Mouse (Mus musculus) bone marrow, adult 2 months (tissue): ENCODE measurements at regions not wholly inside any gene's neighbourhood (a gene's known extent, or its start where the extent isn't known, plus 50 kb on each side); places are given as distances from the start of the nearest gene placed in this dataset.
A peak's percentile ranks its signal among the peaks of the same experiment; 100 is the strongest.

Experiments used
- H3K27ac ChIP-seq: fragments of 200-500 bp; 2 replicates; pipeline ENCODE4 v1.5.1; 2012; ENCODE audit warnings: low read depth, mild to moderate bottlenecking, control low read depth, inconsistent platforms, low read length; ENCODE audit not compliant: control insufficient read depth, poor library complexity, insufficient read depth
- H3K4me1 ChIP-seq: fragments of 200-500 bp; 2 replicates; pipeline ENCODE4 v1.6.1; 2011; ENCODE audit warnings: low read length; ENCODE audit not compliant: control insufficient read depth, insufficient read depth
- H3K4me3 ChIP-seq: fragments of 200-500 bp; replicated peaks from 2 replicates; pipeline ENCODE3; 2011; ENCODE audit warnings: mild to moderate bottlenecking, low read depth, low read length, control low read depth; ENCODE audit not compliant: control insufficient read depth
- CTCF ChIP-seq: fragments of 200-500 bp; IDR thresholded peaks from 2 replicates; pipeline ENCODE4 v1.5.1; 2011; ENCODE audit warnings: low read length, control low read depth; ENCODE audit not compliant: control insufficient read depth, insufficient read depth
- POLR2A ChIP-seq: fragments of 200-500 bp; IDR thresholded peaks from 2 replicates; pipeline ENCODE4 v1.6.1; 2011; ENCODE audit warnings: low read depth, mild to moderate bottlenecking, control low read depth, low read length, borderline replicate concordance; ENCODE audit not compliant: control insufficient read depth
- WGBS: fragments of 180-500 bp; shearing (Covaris S2); methylation state at CpG from one replicate; pipeline ENCODE4 v1.1.7; 2018; 5-methylcytosine and 5-hydroxymethylcytosine counted together

DNA sequence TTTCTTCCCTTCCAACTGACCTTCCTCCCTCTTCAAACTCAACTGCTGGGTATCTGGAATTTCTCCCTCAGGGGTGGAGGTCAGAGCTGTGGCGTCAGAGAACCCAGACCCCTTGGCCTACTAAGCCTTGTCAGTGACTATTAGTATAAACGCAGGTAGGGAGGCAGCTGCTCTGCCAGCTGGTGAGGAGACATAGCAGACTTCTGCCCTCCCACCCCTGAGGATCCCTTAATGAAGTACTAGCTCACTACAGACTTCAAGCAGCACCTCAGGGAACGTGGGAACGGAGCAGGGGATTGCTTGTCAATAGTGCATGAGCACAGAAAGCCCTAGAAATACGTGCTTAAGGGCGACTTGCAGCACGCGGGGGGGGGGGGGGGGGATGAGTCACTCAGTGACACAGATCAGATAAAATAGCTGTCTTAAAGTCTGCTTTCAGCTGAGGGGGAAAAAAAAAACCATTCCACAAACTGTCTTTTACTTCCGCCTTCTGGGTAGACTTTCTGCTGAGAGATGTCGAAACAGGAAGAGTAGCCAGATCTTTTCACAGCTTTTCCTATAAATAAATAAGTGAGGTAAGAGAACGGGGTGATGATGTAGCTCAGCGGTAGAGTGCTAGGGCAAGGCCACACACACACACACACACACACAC lies 144.1 kb downstream of the Basp1 start:
- peaks cover 2% of the 10 kb centered on the region for H3K4me1 ChIP-seq
- 8% methylated on average over 12 of the region's 12 CpGs for WGBS
- H3K27ac ChIP-seq: peak overlapping the region; percentile 57
- TF ChIP-seq POLR2A (no peak), CTCF (no peak)
- no peak overlapping the region for H3K4me3 ChIP-seq

DNA sequence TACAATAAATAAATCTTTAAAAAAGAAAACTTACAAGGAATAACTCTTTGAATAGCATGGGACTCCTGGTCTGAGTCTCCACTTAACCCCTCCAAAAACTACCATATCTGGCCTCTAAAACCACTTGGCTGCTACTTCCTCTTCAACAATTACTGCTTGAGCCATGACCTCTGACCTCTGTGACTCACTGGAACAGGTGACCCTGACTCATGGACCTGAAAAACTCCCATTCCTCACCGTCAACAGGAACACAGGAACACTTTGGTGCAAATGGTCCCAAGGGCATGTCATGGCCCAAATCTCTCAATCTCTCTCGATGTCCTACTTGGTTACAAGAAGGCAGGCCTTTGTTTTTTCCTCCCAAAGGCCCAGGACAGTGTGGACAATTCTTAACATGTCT lies 145.1 kb downstream of the Basp1 start:
- no peak overlapping the region for H3K27ac ChIP-seq
- WGBS: 71% methylated on average over 2 of the region's 2 CpGs

DNA sequence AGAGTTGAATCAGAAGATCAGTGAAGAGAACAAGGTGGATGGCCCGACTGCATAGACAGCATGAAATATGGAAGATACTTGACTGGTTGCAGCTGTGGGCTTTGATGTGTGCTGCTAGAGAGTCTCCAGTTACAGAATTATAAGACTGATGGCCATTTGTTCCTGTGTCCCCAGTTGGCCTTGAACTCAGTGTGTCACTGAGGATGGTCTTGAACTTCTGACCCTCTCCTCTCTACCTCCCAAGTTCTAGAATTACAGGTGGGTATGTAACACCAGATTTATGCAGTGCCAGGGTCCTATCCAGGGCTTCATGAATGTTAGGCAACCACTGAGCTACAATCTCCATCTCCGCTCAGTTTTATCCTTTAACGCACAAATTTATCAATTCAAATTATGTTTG lies 146.1 kb downstream of the Basp1 start:
- WGBS: 87% methylated on average over 3 of the region's 3 CpGs
- TF ChIP-seq CTCF (no peak), POLR2A (no peak)

More for the DNA sequence above, 145.1 kb downstream of the Basp1 start:
- no peak overlapping the region for H3K4me3 ChIP-seq
- TF ChIP-seq POLR2A: no peak
- no peak for TF ChIP-seq CTCF
- H3K4me1 ChIP-seq: peaks cover 2% of the 10 kb centered on the region

DNA sequence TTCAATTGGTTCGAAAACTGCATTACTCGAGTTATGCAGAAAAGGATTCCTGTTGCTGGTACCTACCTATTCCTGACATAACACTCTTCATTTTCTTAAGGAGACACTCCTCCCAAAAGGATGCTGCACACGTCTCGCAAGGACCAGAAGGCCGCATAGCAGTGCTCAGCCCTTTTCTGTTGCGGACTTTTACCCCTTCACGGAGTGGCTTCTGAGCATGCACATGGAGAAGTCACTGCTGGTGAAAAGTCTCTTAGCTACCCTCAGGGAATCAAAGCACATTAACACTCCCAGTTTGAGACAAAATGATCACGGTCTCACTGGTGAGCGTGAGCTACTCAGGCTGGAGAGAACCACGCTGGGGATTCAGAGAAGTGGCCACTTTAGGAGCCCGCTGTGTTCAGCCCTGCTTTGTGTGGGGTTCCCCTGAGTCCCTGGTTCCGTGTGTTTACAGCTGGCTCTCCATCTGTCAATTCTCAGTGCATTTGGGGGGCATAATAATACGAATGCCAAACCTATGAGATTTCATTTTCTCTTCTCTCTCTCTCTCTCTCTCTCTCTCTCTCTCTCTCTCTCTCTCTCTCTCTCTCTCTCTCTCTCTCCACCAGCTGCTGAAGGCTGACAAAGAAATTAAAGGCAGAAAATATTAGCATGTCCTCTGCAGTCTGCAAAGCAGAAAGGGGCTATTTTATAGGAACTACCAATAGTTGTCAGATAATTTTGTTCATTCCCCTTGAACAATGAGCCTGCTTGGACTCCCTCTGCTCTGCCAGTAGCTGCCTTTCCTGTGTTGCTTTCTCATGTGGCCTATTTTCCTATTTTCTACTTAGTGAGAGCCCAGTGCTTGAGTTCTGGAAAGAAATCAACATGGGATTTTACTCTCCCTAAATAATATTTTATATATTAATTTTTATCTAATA lies 160.7 kb downstream of the Basp1 start:
- WGBS: 84% methylated on average over 13 of the region's 13 CpGs
- no peak overlapping the region for H3K4me3 ChIP-seq
- H3K4me1 ChIP-seq: no peaks in the 10 kb centered on the region

More for the DNA sequence above, 146.1 kb downstream of the Basp1 start:
- peaks cover 2% of the 10 kb centered on the region for H3K4me1 ChIP-seq
- no peak overlapping the region for H3K4me3 ChIP-seq
- no peak overlapping the region for H3K27ac ChIP-seq

DNA sequence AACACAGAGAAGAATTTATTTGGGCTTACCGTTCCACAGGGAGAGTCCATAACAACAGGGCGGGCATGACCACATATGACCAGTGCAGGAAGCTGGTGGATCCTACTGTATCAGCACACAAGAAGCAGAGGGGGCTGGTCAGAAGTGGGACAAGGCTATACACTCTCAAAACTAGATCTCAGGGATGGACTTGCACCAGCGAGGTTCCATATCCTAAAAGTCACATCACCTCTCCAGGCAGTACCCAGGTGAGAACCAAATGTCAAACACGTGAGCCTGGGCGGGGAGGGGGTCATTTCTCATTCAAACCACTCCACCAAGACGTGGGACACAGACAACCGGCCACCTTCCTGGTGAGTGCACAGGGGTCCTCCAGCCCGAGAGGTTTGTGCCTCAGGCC lies 167.9 kb downstream of the Basp1 start:
- H3K27ac ChIP-seq: no peak overlapping the region
- WGBS: 85% methylated on average over 8 of the region's 8 CpGs
- TF ChIP-seq POLR2A: no peak
- TF ChIP-seq CTCF: no peak
- H3K4me1 ChIP-seq: no peaks in the 10 kb centered on the region
- H3K4me3 ChIP-seq: no peak overlapping the region

More for the DNA sequence above, 160.7 kb downstream of the Basp1 start:
- no peak overlapping the region for H3K27ac ChIP-seq
- no peak for TF ChIP-seq POLR2A
- TF ChIP-seq CTCF: no peak

DNA sequence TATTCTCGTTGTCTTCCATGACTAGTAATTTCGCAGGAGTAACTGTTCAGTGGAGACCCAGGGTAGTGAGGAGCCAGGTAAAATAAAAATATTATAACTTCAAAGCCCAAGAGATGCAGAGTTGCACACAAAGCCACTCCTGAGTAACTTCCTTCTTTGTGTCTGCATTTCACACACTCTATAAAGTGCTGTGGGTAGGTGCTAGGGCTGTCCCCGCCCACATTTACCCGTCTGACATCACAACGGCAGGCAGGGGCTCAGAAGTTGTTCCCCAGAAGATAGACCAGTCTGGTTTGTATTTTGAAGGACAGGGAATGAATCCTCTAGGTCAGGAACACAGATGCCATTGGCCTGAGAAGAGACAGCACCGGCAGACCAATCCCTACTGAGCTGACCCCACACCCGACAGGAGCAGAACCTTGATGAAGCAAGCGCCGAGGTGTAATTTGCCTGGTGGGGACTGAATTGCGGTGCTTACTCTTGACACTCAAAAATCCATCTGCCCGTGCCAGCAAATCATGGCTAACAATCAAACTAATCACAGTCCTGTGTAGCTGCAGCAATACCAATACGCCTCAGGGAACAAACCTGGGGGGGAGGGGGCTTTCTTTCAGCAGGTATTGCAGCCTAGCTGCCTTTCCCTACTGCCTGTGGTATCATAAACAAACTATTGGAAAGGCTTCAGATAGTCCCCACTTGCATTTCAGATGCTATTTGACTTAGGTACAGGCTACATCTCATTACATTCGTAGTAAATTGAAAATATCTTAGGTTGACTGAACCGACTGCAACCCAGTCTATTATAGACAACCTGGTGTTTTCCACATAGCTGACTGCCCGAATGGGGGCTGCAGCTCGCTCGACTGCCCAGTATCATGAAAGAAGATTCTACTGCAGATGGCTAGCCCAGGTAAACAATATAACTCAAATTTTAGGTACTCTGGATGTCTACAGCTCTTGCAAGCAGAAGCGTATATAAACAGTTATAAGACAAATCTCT lies 175.6 kb downstream of the Basp1 start:
- 74% methylated on average over 18 of the region's 18 CpGs for WGBS
- no peak overlapping the region for H3K4me3 ChIP-seq
- no peaks in the 10 kb centered on the region; the same call in 1 of the 2 replicates for H3K4me1 ChIP-seq
- TF ChIP-seq POLR2A: no peak
- TF ChIP-seq CTCF: no peak
- H3K27ac ChIP-seq: no peak overlapping the region

DNA sequence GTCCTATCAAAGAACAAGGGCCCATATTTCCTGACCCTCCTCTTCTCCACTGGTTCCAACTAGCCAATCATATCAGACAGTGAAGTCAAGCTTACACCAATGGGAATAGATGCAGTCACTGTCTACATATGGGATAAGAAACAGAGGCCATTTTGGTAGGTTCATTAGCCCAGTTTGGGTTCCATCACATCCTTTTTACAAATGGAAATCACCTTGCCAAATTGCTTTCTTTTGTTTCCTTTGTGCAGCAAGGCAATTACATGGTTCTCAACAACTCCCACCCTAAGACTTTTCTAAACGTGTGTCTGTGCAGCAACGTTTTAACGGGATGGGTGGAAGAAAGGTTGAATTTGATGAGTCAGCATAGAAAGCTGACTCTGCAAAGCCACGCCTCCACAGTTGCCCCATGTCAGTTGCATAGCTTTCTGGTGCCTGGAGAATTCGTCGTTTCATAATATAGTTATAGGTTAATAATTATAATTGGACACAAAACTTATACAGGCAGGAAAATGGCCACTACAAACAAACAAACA lies 177.3 kb downstream of the Basp1 start:
- no peak for TF ChIP-seq CTCF
- TF ChIP-seq POLR2A: no peak
- Histone ChIP-seq H3K4me3 (no peak overlapping the region), H3K27ac (no peak overlapping the region), H3K4me1 (no peaks in the 10 kb centered on the region; the same call in 1 of the 2 replicates)
- 64% methylated on average over 6 of the region's 6 CpGs for WGBS
